In genomic region chr10:67095798-67096620, GRCm38 (mm10) we compare ENCODE assay signal across 8 mouse cellular contexts. TPM values are rescaled to one million over a fixed set of nuclear protein-coding genes. Genes with fewer than 3 reads are reported as not detected.
DNase-seq lines count a peak whose midpoint lies in the region; ATAC-seq and TF ChIP-seq lines count a peak whose summit lies in the region.

TSS of gene Jmjd1c (plus strand) at chr10:67096125.

- peak; percentile 89 for ATAC-seq in embryonic facial prominence, embryonic 14.5 days (ENCODE audit: low read depth)
- ATAC-seq in limb, embryonic 12.5 days (ENCODE audit: insufficient number of reproducible peaks, insufficient read depth, low FRiP score, low TSS enrichment, low read depth), result peak; percentile 74
- peak; percentile 92 for ATAC-seq in midbrain, embryonic 14.5 days (ENCODE audit: low FRiP score, low TSS enrichment)

- peak within 1 kb of the TSS; percentile 100 for H3K9ac ChIP-seq in embryonic facial prominence, embryonic 14.5 days (ENCODE audit: low read depth, low read length)
- H3K9ac ChIP-seq in limb, embryonic 12.5 days (replicated peaks), result peak within 1 kb of the TSS; percentile 97
- H3K9ac ChIP-seq in midbrain, embryonic 14.5 days (replicated peaks; ENCODE audit: low read length), result peak within 1 kb of the TSS; percentile 99

- peaks cover 62% of the 10 kb centered on the region for H3K79me3 ChIP-seq in C2C12 (ENCODE audit: low read depth)

- DNase-seq in adrenal gland, postnatal 4 days (ENCODE audit: low spot score in 2 of 2), result peak; percentile 54 to 57
- peak; percentile 90 for DNase-seq in embryonic facial prominence, embryonic 14.5 days (ENCODE audit: low spot score)
- peak in 1 of 2 experiments; percentile 85 for DNase-seq in heart, adult 18-20 months
- peak; percentile 82 for DNase-seq in kidney, adult 18-20 months
- DNase-seq in midbrain, embryonic 14.5 days, result peak; percentile 95
- peak; percentile 32 to 39 for DNase-seq in spleen, postnatal 14 days (ENCODE audit: low spot score in 2 of 2)

- TF ChIP-seq CTCF in C2C12 (IDR thresholded peaks at IDR 0.05; ENCODE audit: control insufficient read depth, insufficient read depth, insufficient read length), result no peak

- H3K36me3 ChIP-seq in C2C12 (ENCODE audit: control insufficient read depth, insufficient read depth), result peaks cover 6% of the 10 kb centered on the region
- H3K36me3 ChIP-seq in embryonic facial prominence, embryonic 14.5 days (ENCODE audit: control insufficient read depth, insufficient read depth, low read length), result no peaks in the 10 kb centered on the region
- no peaks in the 10 kb centered on the region for H3K36me3 ChIP-seq in limb, embryonic 12.5 days
- H3K36me3 ChIP-seq in midbrain, embryonic 14.5 days (ENCODE audit: control insufficient read depth, insufficient read depth, low read length), result no peaks in the 10 kb centered on the region

- peak within 1 kb of the TSS; percentile 99 for H3ac ChIP-seq in C2C12 (ENCODE audit: control insufficient read depth, insufficient read length, low read depth)

- no peaks in the 10 kb centered on the region for H3K27me3 ChIP-seq in C2C12 (ENCODE audit: control insufficient read depth, insufficient read depth, insufficient read length)
- no peaks in the 10 kb centered on the region for H3K27me3 ChIP-seq in embryonic facial prominence, embryonic 14.5 days (replicated peaks; ENCODE audit: control insufficient read depth, insufficient read depth, low read length)
- H3K27me3 ChIP-seq in limb, embryonic 12.5 days, result no peaks in the 10 kb centered on the region
- no peaks in the 10 kb centered on the region for H3K27me3 ChIP-seq in midbrain, embryonic 14.5 days (ENCODE audit: control insufficient read depth, insufficient read depth, low read length)

- peak within 1 kb of the TSS; percentile 72 for H3K4me2 ChIP-seq in embryonic facial prominence, embryonic 14.5 days (ENCODE audit: low read depth, low read length)
- peak within 1 kb of the TSS; percentile 82 for H3K4me2 ChIP-seq in limb, embryonic 12.5 days
- H3K4me2 ChIP-seq in midbrain, embryonic 14.5 days (ENCODE audit: low read length), result peak within 1 kb of the TSS; percentile 89

- H3K4me3 ChIP-seq in C2C12 (ENCODE audit: insufficient read depth, poor library complexity, severe bottlenecking), result peak within 1 kb of the TSS; percentile 71
- H3K4me3 ChIP-seq in embryonic facial prominence, embryonic 14.5 days (ENCODE audit: low read depth, low read length), result peak within 1 kb of the TSS; percentile 92
- peak within 1 kb of the TSS; percentile 89 for H3K4me3 ChIP-seq in limb, embryonic 12.5 days (replicated peaks)
- peak within 1 kb of the TSS; percentile 92 for H3K4me3 ChIP-seq in midbrain, embryonic 14.5 days (replicated peaks; ENCODE audit: low read depth, low read length)

- WGBS in embryonic facial prominence, embryonic 14.5 days, result 1% methylated on average over 32 of the region's 73 CpGs
- under 1% methylated on average over 59 of the region's 73 CpGs for WGBS in limb, embryonic 12.5 days
- under 1% methylated on average over 73 of the region's 73 CpGs for WGBS in midbrain, embryonic 14.5 days

- peak within 1 kb of the TSS; percentile 99 for H3K27ac ChIP-seq in embryonic facial prominence, embryonic 14.5 days (replicated peaks; ENCODE audit: low read depth, low read length)
- H3K27ac ChIP-seq in limb, embryonic 12.5 days, result peak within 1 kb of the TSS; percentile 98
- H3K27ac ChIP-seq in midbrain, embryonic 14.5 days (replicated peaks; ENCODE audit: low read depth, low read length), result peak within 1 kb of the TSS; percentile 100

- H3K4me1 ChIP-seq in embryonic facial prominence, embryonic 14.5 days (ENCODE audit: control insufficient read depth, insufficient read depth, low read length), result peaks cover 26% of the 10 kb centered on the region
- H3K4me1 ChIP-seq in limb, embryonic 12.5 days (replicated peaks), result peaks cover 28% of the 10 kb centered on the region
- peaks cover 36% of the 10 kb centered on the region for H3K4me1 ChIP-seq in midbrain, embryonic 14.5 days (ENCODE audit: control insufficient read depth, insufficient read depth, low read length)

- H3K9me3 ChIP-seq in embryonic facial prominence, embryonic 14.5 days (ENCODE audit: control insufficient read depth, low read length), result no peaks in the 10 kb centered on the region
- no peaks in the 10 kb centered on the region for H3K9me3 ChIP-seq in limb, embryonic 12.5 days
- H3K9me3 ChIP-seq in midbrain, embryonic 14.5 days (ENCODE audit: control insufficient read depth, low read length), result no peaks in the 10 kb centered on the region

- peaks cover 95% of the 10 kb centered on the region for H3K79me2 ChIP-seq in C2C12 (ENCODE audit: control insufficient read depth, insufficient read depth)

TF ChIP-seq in C2C12, 6 proteins besides CTCF, POLR2A, EP300 and RAD21:
- TF ChIP-seq MAX (IDR thresholded peaks at IDR 0.05), result peak; percentile 89
- TF ChIP-seq USF1 (IDR thresholded peaks at IDR 0.05; ENCODE audit: low read depth), result peak; percentile 90
- no peak for TF ChIP-seq MYOG (IDR thresholded peaks at IDR 0.05; ENCODE audit: control insufficient read depth, extremely low read depth, insufficient read length)
- TF ChIP-seq CEBPB (IDR thresholded peaks at IDR 0.05; ENCODE audit: low read depth), result no peak
- TF ChIP-seq MYOD1 (IDR thresholded peaks at IDR 0.05; ENCODE audit: control insufficient read depth, insufficient read length, low read depth), result no peak
- TF ChIP-seq FOSL1 (IDR thresholded peaks at IDR 0.05; ENCODE audit: insufficient read depth, low read length, poor library complexity, severe bottlenecking), result no peak

RNA-seq across cellular contexts. Expression of gene Jmjd1c, which starts in this region (rescaled TPM):
- polyA plus RNA-seq in C2C12 (2012; fragmentation: generic; extraction: Trizol), result 6.2 TPM
- 10 to 100 TPM; 78.5 to 82.9 TPM for total RNA-seq in adrenal gland, postnatal 4 days (2021)
- polyA plus RNA-seq in embryonic facial prominence, embryonic 14.5 days (2014; fragmentation: Nextera tagmentation; extraction: Ambion mirVana), result 44.0 and 44.4 TPM in 2 replicates
- total RNA-seq in heart, adult 18-20 months (2021), result 10 to 100 TPM; 31.5 to 34.6 TPM
- polyA plus RNA-seq in limb, embryonic 12.5 days (2016; fragmentation: Nextera tagmentation; extraction: Ambion mirVana), result 43.8 and 47.5 TPM in 2 replicates
- polyA plus RNA-seq in midbrain, embryonic 14.5 days (2014; fragmentation: Nextera tagmentation; extraction: Ambion mirVana), result 54.4 and 56.4 TPM in 2 replicates
